Mouse (Mus musculus) cerebellum, postnatal 14 days (tissue): ENCODE results near the gene Olfr786.

ENCODE experiments used
- DNase-seq, 2 experiments: peaks; one replicate each; pipeline ENCODE4 v3.0.0; 2021; ENCODE audit warnings: mixed read lengths in 2 of 2

Olfr786 gene

GRCm38 (mm10) chr10:129427006-129427405 lies at the start of gene Olfr786:
TSS of gene Olfr786 (plus strand) at chr10:129427306.
- DNase-seq, result no peak

GRCm38 (mm10) chr10:129383783-129384182 lies 43.3 kb upstream of the Olfr786 start, which contains the start of gene Olfr784:
TSS of gene Olfr784 (plus strand) at chr10:129384083.
- no peak for DNase-seq

- DNase-seq, result no peak
Measured at GRCm38 (mm10) chr10:129400892-129401291, 26.2 kb upstream of the Olfr786 start.

GRCm38 (mm10) chr10:129405126-129405525 lies 22.0 kb upstream of the Olfr786 start, which contains the start of gene Olfr785:
TSS of gene Olfr785 (plus strand) at chr10:129405426.
- DNase-seq, result no peak

- DNase-seq, result no peak
Measured at GRCm38 (mm10) chr10:129461562-129461961, 34.5 kb downstream of the Olfr786 start, which contains the start of gene Olfr787. TSS of gene Olfr787 (plus strand) at chr10:129461862.

- no peak for DNase-seq
Measured at GRCm38 (mm10) chr10:129470698-129471097, 43.6 kb downstream of the Olfr786 start, which contains the start of gene Olfr788. TSS of gene Olfr788 (plus strand) at chr10:129470998.

- no peak for DNase-seq
Measured at GRCm38 (mm10) chr10:129473256-129473655, 46.1 kb downstream of the Olfr786 start.

GRCm38 (mm10) chr10:129473723-129474122 lies 46.6 kb downstream of the Olfr786 start:
- no peak for DNase-seq

GRCm38 (mm10) chr10:129484452-129484851 lies 57.3 kb downstream of the Olfr786 start, which contains the start of gene Olfr789:
TSS of gene Olfr789 (plus strand) at chr10:129484752.
- no peak for DNase-seq
